Mouse (Mus musculus): Measurements from ENCODE around the gene 1110065P20Rik.

1110065P20Rik gene

GRCm38 (mm10) chr4:124850933-124851658 lies at the start of gene 1110065P20Rik:
TSS of gene 1110065P20Rik (minus strand) at chr4:124851196.
- DNase-seq (ENCODE audit: low read depth) = peak; percentile 79

- DNase-seq (ENCODE audit: low read depth) = no peak
Observed at GRCm38 (mm10) chr4:124899906-124900305, 48.9 kb upstream of the 1110065P20Rik start.

- no peak for DNase-seq (ENCODE audit: low read depth)
Observed at GRCm38 (mm10) chr4:124898428-124898827, 47.4 kb upstream of the 1110065P20Rik start.

- DNase-seq (ENCODE audit: low read depth) = no peak
Observed at GRCm38 (mm10) chr4:124894508-124895428, 43.8 kb upstream of the 1110065P20Rik start.

GRCm38 (mm10) chr4:124893769-124894168 lies 42.8 kb upstream of the 1110065P20Rik start:
- no peak for DNase-seq (ENCODE audit: low read depth)

GRCm38 (mm10) chr4:124890831-124891230 lies 39.8 kb upstream of the 1110065P20Rik start:
- no peak for DNase-seq (ENCODE audit: low read depth)

GRCm38 (mm10) chr4:124889935-124890334 lies 38.9 kb upstream of the 1110065P20Rik start:
- DNase-seq (ENCODE audit: low read depth) = no peak

GRCm38 (mm10) chr4:124888702-124889101 lies 37.7 kb upstream of the 1110065P20Rik start:
- no peak for DNase-seq (ENCODE audit: low read depth)

GRCm38 (mm10) chr4:124882151-124882729 lies 31.2 kb upstream of the 1110065P20Rik start:
- no peak for DNase-seq (ENCODE audit: low read depth)

- DNase-seq (ENCODE audit: low read depth) = no peak
Observed at GRCm38 (mm10) chr4:124881341-124881908, 30.4 kb upstream of the 1110065P20Rik start.

GRCm38 (mm10) chr4:124880599-124880998 lies 29.6 kb upstream of the 1110065P20Rik start, which contains the start of gene Epha10:
TSS of gene Epha10 (plus strand) at chr4:124880899.
- no peak for DNase-seq (ENCODE audit: low read depth)

- DNase-seq (ENCODE audit: low read depth) = no peak
Observed at GRCm38 (mm10) chr4:124872719-124873118, 21.7 kb upstream of the 1110065P20Rik start.

GRCm38 (mm10) chr4:124861283-124862188 lies 10.5 kb upstream of the 1110065P20Rik start, which contains the start of gene Maneal:
TSS of gene Maneal (minus strand) at chr4:124862171.
- DNase-seq (ENCODE audit: low read depth) = no peak

GRCm38 (mm10) chr4:124860446-124860845 lies 9.4 kb upstream of the 1110065P20Rik start:
- peak; percentile 48 for DNase-seq (ENCODE audit: low read depth)

- DNase-seq (ENCODE audit: low read depth) = no peak
Observed at GRCm38 (mm10) chr4:124858370-124858769, 7.4 kb upstream of the 1110065P20Rik start.

GRCm38 (mm10) chr4:124856294-124856693 lies 5.3 kb upstream of the 1110065P20Rik start:
- no peak for DNase-seq (ENCODE audit: low read depth)

- peak; percentile 92 for DNase-seq (ENCODE audit: low read depth)
Observed at GRCm38 (mm10) chr4:124850261-124850913, 609 bp downstream of the 1110065P20Rik start, which contains the start of gene Yrdc. TSS of gene Yrdc (plus strand) at chr4:124850679.

- DNase-seq (ENCODE audit: low read depth) = peak; percentile 49
Observed at GRCm38 (mm10) chr4:124849631-124850260, 1.2 kb downstream of the 1110065P20Rik start.

- DNase-seq (ENCODE audit: low read depth) = peak; percentile 87
Observed at GRCm38 (mm10) chr4:124847573-124847972, 3.4 kb downstream of the 1110065P20Rik start.

GRCm38 (mm10) chr4:124843493-124843892 lies 7.5 kb downstream of the 1110065P20Rik start:
- peak; percentile 39 for DNase-seq (ENCODE audit: low read depth)

Data from 416B (cell line).